Mouse (Mus musculus): ENCODE measurements around the gene Krt6a.

- TF ChIP-seq POLR2A (IDR thresholded peaks at IDR 0.05; ENCODE audit: insufficient read length, low read depth), result no peak
- no peak for TF ChIP-seq USF1 (IDR thresholded peaks at IDR 0.05; ENCODE audit: low read depth)
- TF ChIP-seq POLR2AphosphoS2 (IDR thresholded peaks at IDR 0.05; ENCODE audit: insufficient read length, low read depth), result no peak
- TF ChIP-seq E2F4 (IDR thresholded peaks at IDR 0.05; ENCODE audit: insufficient read depth), result no peak
- TF ChIP-seq TCF12 (IDR thresholded peaks at IDR 0.05; ENCODE audit: insufficient read depth, poor library complexity, severe bottlenecking), result no peak
- TF ChIP-seq MAX (IDR thresholded peaks at IDR 0.05; ENCODE audit: low read depth), result no peak
- no peak for TF ChIP-seq MYOD1 (IDR thresholded peaks at IDR 0.05; ENCODE audit: control insufficient read depth in 1 of 3, insufficient read length in 2 of 3, low read depth in 2 of 3)
- TF ChIP-seq REST (IDR thresholded peaks at IDR 0.05; ENCODE audit: insufficient read depth, insufficient read length), result no peak
- TF ChIP-seq CEBPB (IDR thresholded peaks at IDR 0.05; ENCODE audit: insufficient read depth, poor library complexity, severe bottlenecking), result no peak
- TF ChIP-seq MYOG (IDR thresholded peaks at IDR 0.05; ENCODE audit: control insufficient read depth in 1 of 3, insufficient read depth in 1 of 3, insufficient read length in 2 of 3, low read depth in 2 of 3), result no peak
- TF ChIP-seq TCF3 (IDR thresholded peaks at IDR 0.05; ENCODE audit: insufficient read length, low read depth), result no peak
These were observed 46.8 kb downstream of the Krt6a start, which contains the start of gene Gm5478 for GRCm38 (mm10) chr15:101647280-101647679.
